Comparison of ENCODE assay signal across 29 mouse cellular contexts in the genomic region with DNA sequence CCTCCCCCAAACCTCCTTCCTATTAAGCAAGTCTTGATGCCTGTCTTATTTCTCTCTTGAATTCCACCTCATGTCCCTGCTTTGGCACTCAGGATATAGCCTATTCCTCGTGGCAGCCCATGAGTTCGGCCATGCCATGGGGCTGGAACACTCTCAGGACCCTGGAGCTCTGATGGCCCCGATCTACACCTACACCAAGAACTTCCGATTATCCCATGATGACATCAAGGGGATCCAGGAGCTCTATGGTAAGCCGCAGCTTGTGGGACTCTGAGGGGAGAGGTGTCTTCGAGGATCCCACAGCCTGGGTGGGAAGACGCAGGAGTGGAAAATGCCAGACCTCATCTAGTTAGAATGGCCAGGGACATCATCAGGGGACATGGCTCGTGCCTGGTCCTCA. TPM values are rescaled to one million over a fixed set of nuclear protein-coding genes. Genes with fewer than 3 reads are reported as not detected.
"Had no signal": no experiment of that assay in that cellular context is flagged by ENCODE, and none has a peak within 500 bp of the region (broad histone marks: within the 10 kb centered on the region; RNA-seq: fewer than 3 reads in every experiment).

No protein-coding gene starts in this region.

- H3K36me3 ChIP-seq: liver, embryonic 12.5 days; liver, embryonic 13.5 days; liver, embryonic 15.5 days; midbrain, embryonic 12.5 days; midbrain, embryonic 13.5 days; midbrain, embryonic 15.5 days had no signal

- H3K9me3 ChIP-seq: limb, embryonic 10.5 days; limb, embryonic 12.5 days; limb, embryonic 13.5 days; limb, embryonic 15.5 days; liver, embryonic 12.5 days; liver, embryonic 13.5 days; liver, embryonic 15.5 days; lung, embryonic 15.5 days; midbrain, embryonic 10.5 days; midbrain, embryonic 12.5 days; midbrain, embryonic 13.5 days; midbrain, embryonic 15.5 days; neural tube, embryonic 12.5 days; neural tube, embryonic 13.5 days had no signal

- ATAC-seq: liver, embryonic 12.5 days; liver, postnatal 0 days; midbrain, embryonic 13.5 days; midbrain, embryonic 15.5 days; midbrain, embryonic 16.5 days had no signal

- H3K4me3 ChIP-seq: limb, embryonic 10.5 days; limb, embryonic 12.5 days; limb, embryonic 13.5 days; limb, embryonic 15.5 days; liver, embryonic 12.5 days; liver, embryonic 13.5 days; liver, embryonic 15.5 days; lung, embryonic 15.5 days; megakaryocyte, embryonic 14.5 days; midbrain, embryonic 10.5 days; midbrain, embryonic 12.5 days; midbrain, embryonic 13.5 days; midbrain, embryonic 15.5 days; myocyte; neural tube, embryonic 12.5 days; neural tube, embryonic 13.5 days had no signal

- H3K27me3 ChIP-seq: limb, embryonic 12.5 days; limb, embryonic 13.5 days; limb, embryonic 15.5 days; liver, embryonic 12.5 days; liver, embryonic 13.5 days; liver, embryonic 15.5 days; lung, embryonic 15.5 days; midbrain, embryonic 12.5 days; midbrain, embryonic 13.5 days; midbrain, embryonic 15.5 days; neural tube, embryonic 12.5 days; neural tube, embryonic 13.5 days had no signal

- H3K27ac ChIP-seq: limb, embryonic 10.5 days; limb, embryonic 12.5 days; limb, embryonic 13.5 days; limb, embryonic 15.5 days; liver, embryonic 12.5 days; liver, embryonic 13.5 days; liver, embryonic 14.5 days; liver, embryonic 15.5 days; lung, embryonic 15.5 days; macrophage; midbrain, embryonic 10.5 days; midbrain, embryonic 12.5 days; midbrain, embryonic 13.5 days; midbrain, embryonic 15.5 days; neural tube, embryonic 12.5 days; neural tube, embryonic 13.5 days had no signal

- DNase-seq: left cerebral cortex, postnatal 4 days; liver; liver, embryonic 13.5 days; liver, postnatal 0 days; lung, embryonic 14.5 days; midbrain, embryonic 14.5 days had no signal

- H3K4me2 ChIP-seq: limb, embryonic 12.5 days; limb, embryonic 13.5 days; limb, embryonic 15.5 days; liver, embryonic 11.5 days; liver, embryonic 12.5 days; liver, embryonic 13.5 days; liver, embryonic 15.5 days; lung, embryonic 14.5 days; lung, embryonic 15.5 days; midbrain, embryonic 11.5 days; midbrain, embryonic 12.5 days; midbrain, embryonic 13.5 days; midbrain, embryonic 15.5 days; neural tube, embryonic 12.5 days; neural tube, embryonic 13.5 days had no signal

- H3K9ac ChIP-seq: limb, embryonic 12.5 days; limb, embryonic 13.5 days; limb, embryonic 15.5 days; liver, embryonic 12.5 days; liver, embryonic 13.5 days; liver, embryonic 14.5 days; liver, embryonic 15.5 days; liver, postnatal 0 days; lung, embryonic 14.5 days; lung, embryonic 15.5 days; midbrain, embryonic 12.5 days; midbrain, embryonic 13.5 days; midbrain, embryonic 15.5 days; neural tube, embryonic 12.5 days; neural tube, embryonic 13.5 days had no signal

- H3K4me1 ChIP-seq: limb, embryonic 10.5 days; limb, embryonic 12.5 days; liver, embryonic 12.5 days; liver, embryonic 13.5 days; liver, embryonic 15.5 days; megakaryocyte, embryonic 14.5 days; midbrain, embryonic 10.5 days; midbrain, embryonic 12.5 days; midbrain, embryonic 13.5 days; midbrain, embryonic 15.5 days; neural tube, embryonic 12.5 days; neural tube, embryonic 13.5 days had no signal

RNA-seq across cellular contexts. Expression of a gene that starts 12.1 kb away (rescaled TPM):
- total RNA-seq: megakaryocyte, adult 5-6 weeks; megakaryocyte-erythroid progenitor cell, adult 5-6 weeks; monocyte, adult 5-6 weeks had no signal
